Mouse (Mus musculus) embryonic stem cell, embryonic (primary cell): ENCODE measurements around the gene Slain1.
"Not testable (repeated sequence)": the region's sequence is repeated elsewhere in the genome, so short reads cannot be mapped to it uniquely, and the experiment has no call there.

Experiments
- CTCF ChIA-PET, 4 experiments: fragments of 300-600 bp in 2 of 4; fragments of 350-600 bp in 2 of 4; sonication (Branson Sonifier 250); formaldehyde crosslinking; loops; one replicate each; lab custom pipeline; 2022; ENCODE audit warnings: inconsistent platforms in 2 of 4; lab: Charles Lee
- POLR2A ChIA-PET, 4 experiments: fragments of 300-600 bp in 2 of 4; fragments of 350-600 bp in 2 of 4; sonication (Branson Sonifier 250); formaldehyde crosslinking; loops; one replicate each; lab custom pipeline; 2022; ENCODE audit warnings: antibody characterized with exemption in 4 of 4, inconsistent platforms in 1 of 4; lab: Charles Lee

Slain1 gene

GRCm38 (mm10) chr14:103750638-103751037 lies 100.6 kb downstream of the Slain1 start:
- CTCF ChIA-PET, POLR2A ChIA-PET: not testable (repeated sequence)

- CTCF ChIA-PET: no interaction called here
- POLR2A ChIA-PET: no interaction called here
Observed at GRCm38 (mm10) chr14:103751384-103751783, 101.4 kb downstream of the Slain1 start.

GRCm38 (mm10) chr14:103752773-103753172 lies 102.7 kb downstream of the Slain1 start:
- CTCF ChIA-PET: no interaction called here
- POLR2A ChIA-PET: no interaction called here

- ChIA-PET CTCF (interaction anchor here in 1 of 4 experiments (0.6 kb wide), 1 partner anchor 551 kb away, joined by 3 read pairs; no protein-coding TSS in a partner anchor), POLR2A (no interaction called here)
Observed at GRCm38 (mm10) chr14:103754041-103754440, 104.0 kb downstream of the Slain1 start.

GRCm38 (mm10) chr14:103754465-103754864 lies 104.4 kb downstream of the Slain1 start:
- ChIA-PET CTCF (interaction anchor here in 1 of 4 experiments (0.6 kb wide), 1 partner anchor 551 kb away, joined by 3 read pairs; no protein-coding TSS in a partner anchor), POLR2A (no interaction called here)
